Mouse (Mus musculus) liver, postnatal 0 days (tissue): ENCODE data around the gene Sptlc2.

Experiments used
- CTCF ChIP-seq: sonication (generic); IDR thresholded peaks from 2 replicates; pipeline ENCODE4 v1.5.1; 2016; ENCODE audit warnings: antibody characterized with exemption, low read depth
- EP300 ChIP-seq: IDR thresholded peaks from 2 replicates; pipeline ENCODE4 v1.6.1; 2016; ENCODE audit warnings: antibody characterized with exemption, low read depth, mild to moderate bottlenecking

- no peak for TF ChIP-seq CTCF
- no peak for TF ChIP-seq EP300
Measured at GRCm38 (mm10) chr12:87331053-87331456, 57.1 kb downstream of the Sptlc2 start.
